In genomic region chr7:144284241-144285065, GRCm38 (mm10) we compare ENCODE assay signal across 9 mouse cellular contexts.
A peak's percentile ranks its signal among the peaks of the same experiment; 100 is the strongest.
DNase-seq lines count a peak whose midpoint lies in the region; ATAC-seq and TF ChIP-seq lines count a peak whose summit lies in the region.
"Had no signal": no experiment of that assay in that cellular context is flagged by ENCODE, and none has a peak within 500 bp of the region (broad histone marks: within the 10 kb centered on the region; RNA-seq: fewer than 3 reads in every experiment).

No protein-coding gene starts in this region.

- TF ChIP-seq CTCF in kidney, adult 2 months (conservative IDR thresholded peaks at IDR 0.05; ENCODE audit: insufficient read depth, insufficient read length, low read depth, low read length), result no peak

- no peak for TF ChIP-seq POLR2A in kidney, adult 2 months (IDR thresholded peaks at IDR 0.05; ENCODE audit: low read depth, low read length)

- peak overlapping the region; percentile 34; the same call in 1 of the 2 replicates for H3K9ac ChIP-seq in kidney, embryonic 15.5 days
- H3K9ac ChIP-seq in heart, embryonic 14.5 days (ENCODE audit: low read length), result no peak overlapping the region

- 0 out of 2 replicates have a peak overlapping the region, but pooled peaks have one; percentile 23 for H3K27ac ChIP-seq in kidney, embryonic 15.5 days
- no peak overlapping the region for H3K27ac ChIP-seq in kidney, adult 2 months (ENCODE audit: insufficient read depth, low read depth, low read length)
- no peak overlapping the region for H3K27ac ChIP-seq in heart, embryonic 14.5 days (replicated peaks in 1 of 2; ENCODE audit: control insufficient read depth in 1 of 2, insufficient read depth in 1 of 2, low read depth in 2 of 2, low read length in 2 of 2)

- H3K4me2 ChIP-seq in kidney, embryonic 15.5 days, result peak overlapping the region; percentile 81
- peak overlapping the region; percentile 61 for H3K4me2 ChIP-seq in heart, embryonic 14.5 days (ENCODE audit: low read length)

- no peak for DNase-seq in kidney, adult 2 months
- DNase-seq in embryo, embryonic 11 days, result peak; percentile 79
- DNase-seq in left cerebral cortex, postnatal 10 days (ENCODE audit: extremely low spot score in 1 of 2, low spot score in 2 of 2), result peak; percentile 41 to 77
- peak; percentile 71 for DNase-seq in neural tube, embryonic 10.5 days (ENCODE audit: extremely low spot score, low spot score)
- DNase-seq in thymus, postnatal 0 days (ENCODE audit: low spot score), result no peak

- H3K4me1 ChIP-seq in kidney, embryonic 15.5 days, result peaks cover 19% of the 10 kb centered on the region
- no peaks in the 10 kb centered on the region for H3K4me1 ChIP-seq in kidney, adult 2 months (ENCODE audit: control insufficient read depth, insufficient read depth, low read length)
- peaks cover 0 to 2% of the 10 kb centered on the region in 2 experiments; a peak in 1 of 4 replicates for H3K4me1 ChIP-seq in heart, embryonic 14.5 days (ENCODE audit: control insufficient read depth in 2 of 2, insufficient read depth in 2 of 2, low read length in 2 of 2)

- no peaks in the 10 kb centered on the region for H3K9me3 ChIP-seq in kidney, embryonic 15.5 days (replicated peaks)
- H3K9me3 ChIP-seq in heart, embryonic 14.5 days (ENCODE audit: control insufficient read depth, low read length), result no peaks in the 10 kb centered on the region

- intact Hi-C loops in left cerebral cortex, postnatal 10 days (cut with DNase I), result loop anchor here (10.0 kb wide), 1 partner anchor 130 kb away; no protein-coding TSS in a partner anchor

- H3K4me3 ChIP-seq in kidney, embryonic 15.5 days (replicated peaks), result peak overlapping the region; percentile 41
- H3K4me3 ChIP-seq in kidney, adult 2 months (ENCODE audit: insufficient read depth, low read depth, low read length), result no peak overlapping the region
- peak overlapping the region; percentile 29 to 30 for H3K4me3 ChIP-seq in heart, embryonic 14.5 days (ENCODE audit: control insufficient read depth in 1 of 2, insufficient read depth in 1 of 2, low read depth in 1 of 2, low read length in 2 of 2)

- ATAC-seq in kidney, embryonic 15.5 days (replicated peaks; ENCODE audit: low FRiP score), result peak; percentile 87
- no peak for ATAC-seq in heart, embryonic 14.5 days (ENCODE audit: insufficient number of reproducible peaks, insufficient read depth, low FRiP score, low read depth)
- ATAC-seq in inflammation-experienced regulatory T-cells, adult 6 months, result no peak
- ATAC-seq: Patski had no signal

- under 1% methylated on average over 44 of the region's 45 CpGs for WGBS in kidney, embryonic 15.5 days
- WGBS in kidney, adult 2 months, result 40% methylated on average over 45 of the region's 45 CpGs
- WGBS in heart, embryonic 14.5 days, result 1% methylated on average over 44 of the region's 45 CpGs

- no peaks in the 10 kb centered on the region for H3K36me3 ChIP-seq in kidney, embryonic 15.5 days
- no peaks in the 10 kb centered on the region for H3K36me3 ChIP-seq in kidney, adult 2 months (ENCODE audit: control insufficient read depth, insufficient read depth, low read length)
- H3K36me3 ChIP-seq in heart, embryonic 14.5 days (ENCODE audit: control insufficient read depth, insufficient read depth, low read length), result no peaks in the 10 kb centered on the region

- peaks cover 17% of the 10 kb centered on the region for H3K27me3 ChIP-seq in kidney, embryonic 15.5 days
- H3K27me3 ChIP-seq in kidney, adult 2 months (replicated peaks; ENCODE audit: control insufficient read depth, insufficient read depth, low read length), result no peaks in the 10 kb centered on the region
- peaks cover 23% of the 10 kb centered on the region for H3K27me3 ChIP-seq in heart, embryonic 14.5 days (ENCODE audit: control insufficient read depth, insufficient read depth, low read length)
- H3K27me3 ChIP-seq: Patski had no signal

Comparison
In these comparisons a context has a peak if more than half of its experiments do, and no peak if none do; other contexts are left out.
1. DNase-seq: peak in embryo, embryonic 11 days (single experiment), left cerebral cortex, postnatal 10 days (2 of 2) and neural tube, embryonic 10.5 days (single experiment); none in kidney, adult 2 months (single experiment) and thymus, postnatal 0 days (single experiment).